Mouse (Mus musculus): ENCODE measurements around the gene Wdr11.

The Wdr11 gene

GRCm38 (mm10) chr7:129653791-129654271 lies 62.2 kb downstream of the Wdr11 start:
- peak; percentile 88 for DNase-seq

GRCm38 (mm10) chr7:129654923-129655322 lies 63.3 kb downstream of the Wdr11 start:
- no peak for DNase-seq

DNA sequence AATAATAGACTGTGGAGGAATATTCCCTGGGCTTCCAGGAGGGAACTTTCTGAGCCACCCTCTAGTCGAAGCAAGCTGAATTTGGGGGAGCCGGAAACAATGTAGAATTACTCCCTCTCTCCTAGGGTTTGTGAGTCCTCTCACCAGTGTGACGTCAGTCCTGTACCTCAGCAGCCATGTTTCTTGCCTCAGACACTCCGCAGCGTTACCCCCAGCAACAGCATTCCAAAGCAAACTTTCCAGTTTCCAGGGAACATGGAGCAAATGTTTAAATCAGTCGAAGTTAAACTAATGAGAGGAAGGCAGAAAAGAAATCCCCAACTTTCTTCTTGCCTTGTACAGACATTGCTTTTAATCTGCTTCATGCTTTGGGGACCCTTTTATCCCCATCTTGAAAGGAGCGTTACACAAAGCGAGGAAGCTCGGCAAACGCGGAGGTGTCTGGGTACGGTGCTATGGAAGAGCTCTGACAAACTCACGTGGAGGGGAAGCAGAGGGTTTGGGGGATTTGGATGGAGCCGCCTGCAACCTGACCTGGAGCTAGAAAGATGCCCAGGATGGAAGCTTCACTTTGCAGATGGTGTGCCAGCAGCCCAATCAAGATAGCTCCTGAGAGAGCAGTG lies 64.1 kb downstream of the Wdr11 start:
- DNase-seq = no peak

- DNase-seq = no peak
These were observed 66.2 kb downstream of the Wdr11 start for GRCm38 (mm10) chr7:129657867-129658266.

- no peak for DNase-seq
These were observed 68.1 kb downstream of the Wdr11 start for GRCm38 (mm10) chr7:129659755-129660154.

GRCm38 (mm10) chr7:129660546-129660945 lies 68.9 kb downstream of the Wdr11 start:
- DNase-seq = no peak

DNA sequence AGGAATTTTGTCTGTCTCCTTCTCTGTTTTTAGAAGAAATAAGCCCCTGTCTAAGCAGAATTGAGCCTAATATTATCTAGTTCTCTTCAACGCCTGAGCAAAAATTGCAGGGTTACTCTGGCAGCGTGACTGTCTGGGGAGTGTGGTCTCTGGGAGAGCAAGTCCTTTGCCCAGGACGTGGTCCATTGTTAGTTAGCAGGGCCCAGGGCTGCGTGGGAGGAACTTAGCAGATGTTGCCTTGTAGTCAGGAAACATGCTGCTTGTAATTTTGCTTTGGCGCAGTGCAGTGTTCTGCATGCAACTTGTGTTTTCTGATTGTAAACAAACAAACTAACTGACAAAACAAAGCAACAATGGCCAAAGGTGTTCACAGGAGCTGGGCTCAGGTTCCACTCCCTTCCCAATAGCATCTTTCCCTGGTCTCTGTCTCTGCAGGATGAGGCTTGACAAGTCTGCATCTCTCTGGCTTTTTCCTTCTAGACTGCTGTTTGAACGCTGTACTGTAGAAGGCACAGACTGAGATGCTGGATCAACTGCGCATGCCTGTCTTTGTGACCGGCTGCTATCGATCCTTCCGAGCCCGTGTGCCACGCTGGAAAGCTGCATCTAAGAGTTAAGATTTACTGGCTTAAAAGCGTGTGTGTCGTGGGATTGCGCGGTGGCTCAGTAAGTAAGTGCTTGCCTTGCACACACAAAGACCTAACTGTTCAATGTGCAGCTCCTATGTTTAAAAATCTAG lies 70.6 kb downstream of the Wdr11 start:
- no peak for DNase-seq

DNA sequence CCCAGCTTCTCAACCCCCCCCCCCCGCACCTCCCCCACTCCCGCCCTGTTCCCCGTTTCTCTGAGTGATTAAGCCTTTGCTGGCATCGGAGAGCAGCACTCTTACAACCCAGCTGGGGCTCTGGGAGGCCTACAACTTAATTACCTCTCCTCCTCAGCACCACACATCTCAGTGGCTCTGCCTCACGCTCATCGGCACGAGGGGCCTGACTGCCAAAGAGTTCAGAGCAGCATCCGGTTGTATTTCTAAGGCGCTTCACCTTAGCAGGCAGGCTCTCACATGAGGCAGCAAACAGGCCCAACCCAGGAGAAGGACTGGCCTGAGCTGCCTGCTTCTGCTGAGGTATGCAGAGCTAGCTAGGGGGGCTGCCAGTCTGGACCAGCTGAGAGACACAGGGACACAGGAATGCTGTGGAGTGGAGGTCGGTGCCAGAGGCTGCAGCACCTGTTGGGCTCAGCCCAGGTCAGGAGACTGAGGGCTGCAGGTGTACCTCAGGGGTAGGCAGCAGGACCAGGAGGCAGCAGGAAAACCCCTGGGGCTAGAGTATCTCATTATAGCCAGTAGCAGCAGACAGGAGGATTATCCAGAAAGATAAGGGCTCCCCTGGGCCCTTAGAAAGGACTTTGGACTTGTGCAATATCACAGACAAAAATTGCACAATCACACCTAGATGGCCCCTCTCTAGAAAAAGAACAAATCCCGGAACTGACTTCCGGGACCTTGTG lies 72.3 kb downstream of the Wdr11 start:
- peak; percentile 49 for DNase-seq

DNA sequence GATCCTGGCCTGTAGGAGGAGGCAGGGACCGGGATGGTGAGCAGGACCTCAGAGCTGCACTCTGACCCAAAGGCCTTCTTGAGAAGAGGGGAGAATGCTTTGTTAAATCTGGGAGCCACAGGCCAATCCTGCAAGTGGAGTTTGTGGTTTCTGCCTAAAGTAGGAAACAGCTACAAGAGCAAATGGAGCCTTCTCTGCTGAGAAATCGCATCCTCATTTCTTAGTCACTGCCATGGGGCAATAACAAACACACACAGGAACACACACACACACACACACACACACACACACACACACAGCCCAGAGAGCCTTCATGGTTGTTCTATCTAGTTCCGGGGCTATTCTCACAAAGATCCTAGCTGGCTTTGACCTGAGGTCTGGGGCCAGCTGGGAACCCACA lies 73.7 kb downstream of the Wdr11 start:
- DNase-seq = no peak

GRCm38 (mm10) chr7:129665921-129666320 lies 74.3 kb downstream of the Wdr11 start:
- DNase-seq = peak; percentile 56

DNA sequence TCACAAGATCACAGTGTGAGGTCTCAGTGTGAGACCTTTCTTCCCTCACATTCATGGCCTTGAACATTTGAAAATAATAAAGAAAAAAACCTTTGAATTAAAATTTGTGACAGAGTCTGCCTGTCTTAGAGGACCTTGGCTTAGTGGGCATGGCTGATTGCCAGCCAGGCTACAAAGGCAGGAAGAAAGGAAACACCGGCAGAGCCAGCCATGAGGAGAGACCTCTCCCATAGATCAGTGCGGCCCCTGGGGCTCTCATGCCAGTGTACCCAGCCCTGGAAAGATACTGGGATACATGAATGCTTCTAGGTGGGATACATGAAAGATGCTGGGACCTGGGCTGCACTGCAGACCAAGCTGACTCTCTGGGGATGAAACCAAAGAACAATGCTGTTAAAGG lies 74.9 kb downstream of the Wdr11 start:
- DNase-seq = no peak

DNA sequence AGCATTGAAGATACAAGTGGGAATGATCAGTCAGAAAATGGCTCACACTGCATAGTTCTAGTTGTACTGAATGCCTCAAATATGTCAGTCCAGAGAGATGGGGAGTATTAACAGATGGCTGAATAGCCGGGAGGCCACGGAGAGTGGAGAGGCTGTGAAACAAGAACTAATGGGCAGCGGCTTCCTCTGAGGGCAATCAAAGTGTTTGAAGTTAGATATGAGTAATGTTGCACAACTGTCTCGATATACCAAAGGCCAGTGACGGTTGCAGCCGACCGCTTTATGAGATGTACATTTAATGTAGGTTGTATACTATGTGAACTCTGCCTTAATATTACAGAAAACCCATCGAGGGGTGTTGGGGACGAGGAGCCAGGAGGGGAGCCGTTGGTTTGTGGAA lies 78.6 kb downstream of the Wdr11 start:
- DNase-seq = no peak

DNA sequence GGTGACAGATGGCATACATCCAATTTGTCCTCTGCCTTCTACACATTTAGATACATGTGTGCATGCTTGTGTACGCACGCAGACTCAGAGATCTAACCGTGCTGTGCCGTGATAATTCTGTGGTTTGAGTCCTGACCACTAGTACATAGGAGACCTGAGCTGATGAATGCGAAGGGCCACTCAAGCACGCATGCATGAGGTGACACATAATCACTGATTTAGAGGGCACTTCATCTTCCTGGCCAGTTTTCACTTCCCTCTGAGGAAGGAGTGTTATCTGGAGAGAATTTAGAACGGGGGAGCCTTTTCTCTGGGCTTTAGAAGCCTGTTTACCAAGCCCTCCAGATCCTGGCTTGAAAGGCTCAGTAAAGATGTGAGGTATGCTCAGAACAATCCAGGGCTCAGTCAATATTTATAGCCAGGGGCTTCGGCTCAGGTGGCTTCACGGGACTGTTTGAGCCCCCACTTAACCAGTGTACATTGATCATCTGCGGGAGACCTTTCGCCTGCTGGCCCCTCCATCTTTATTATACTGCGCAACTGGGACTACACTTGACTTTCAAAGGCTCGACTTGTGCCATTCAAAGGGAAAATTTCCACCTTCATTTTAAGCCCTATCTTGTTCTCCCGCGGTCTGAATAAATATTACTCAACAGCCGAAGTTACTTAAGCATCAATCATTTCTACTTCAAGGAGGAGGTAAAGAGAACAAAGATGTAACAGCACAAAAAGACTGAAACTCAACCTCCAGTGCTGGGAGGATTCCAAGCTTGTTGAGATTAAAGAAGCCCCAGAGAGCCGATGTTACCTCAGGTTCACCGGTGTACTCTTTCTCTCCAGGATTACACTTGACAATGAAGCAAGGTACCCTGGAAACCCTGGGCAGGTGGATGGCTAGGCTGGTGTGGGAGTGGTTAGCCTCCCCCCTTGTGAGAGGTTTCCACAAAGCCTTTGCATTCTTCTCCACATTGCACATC lies 80.3 kb downstream of the Wdr11 start:
- DNase-seq = peak; percentile 86

- no peak for DNase-seq
These were observed 82.1 kb downstream of the Wdr11 start for GRCm38 (mm10) chr7:129673776-129674175.

- DNase-seq = peak; percentile 50
These were observed 82.9 kb downstream of the Wdr11 start for GRCm38 (mm10) chr7:129674558-129674957.

- no peak for DNase-seq
These were observed 84.2 kb downstream of the Wdr11 start for GRCm38 (mm10) chr7:129675852-129676251.

GRCm38 (mm10) chr7:129677141-129677540 lies 85.5 kb downstream of the Wdr11 start:
- DNase-seq = no peak

GRCm38 (mm10) chr7:129678431-129678830 lies 86.8 kb downstream of the Wdr11 start:
- peak; percentile 61 for DNase-seq

DNA sequence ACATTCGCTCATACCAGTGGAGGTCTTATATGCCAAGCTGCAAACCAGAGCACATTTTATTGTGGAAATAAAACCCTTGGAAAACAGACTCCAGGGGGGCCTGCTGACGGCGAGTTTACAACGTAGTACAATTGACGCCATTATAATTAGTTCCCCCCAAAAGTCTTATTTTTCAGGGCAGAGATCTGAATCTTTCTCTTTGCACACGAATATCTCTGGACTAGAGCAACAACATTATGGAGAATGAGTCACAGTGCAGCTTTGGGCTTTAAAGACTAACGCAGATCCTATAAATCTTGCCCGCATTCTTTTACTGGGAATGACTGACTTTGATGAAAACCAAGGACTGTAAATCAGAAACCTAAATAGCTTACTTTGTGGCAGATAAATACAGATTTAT lies 87.3 kb downstream of the Wdr11 start:
- DNase-seq = no peak

- peak; percentile 82 for DNase-seq
These were observed 89.0 kb downstream of the Wdr11 start for GRCm38 (mm10) chr7:129680534-129681210.

DNA sequence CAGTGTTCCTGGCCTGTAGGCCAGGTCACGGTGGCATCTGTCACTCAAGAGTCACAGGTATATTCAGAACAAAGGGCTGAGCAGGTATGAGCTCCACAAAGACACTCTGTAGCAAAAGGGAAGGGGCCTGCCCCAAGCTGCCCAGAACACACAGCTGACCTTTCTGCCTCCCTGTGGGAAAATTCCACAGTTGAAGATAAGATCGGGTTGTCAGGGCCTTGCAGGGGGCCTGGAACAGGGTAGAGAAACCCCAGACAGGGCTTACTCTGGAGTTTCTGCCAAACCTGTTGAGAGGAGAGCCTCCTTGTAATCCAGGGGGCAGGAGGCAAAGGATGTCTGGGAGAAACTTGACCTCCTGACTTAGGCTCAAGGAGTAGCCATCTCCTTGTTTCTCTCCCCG lies 90.9 kb downstream of the Wdr11 start:
- DNase-seq = no peak

DNA sequence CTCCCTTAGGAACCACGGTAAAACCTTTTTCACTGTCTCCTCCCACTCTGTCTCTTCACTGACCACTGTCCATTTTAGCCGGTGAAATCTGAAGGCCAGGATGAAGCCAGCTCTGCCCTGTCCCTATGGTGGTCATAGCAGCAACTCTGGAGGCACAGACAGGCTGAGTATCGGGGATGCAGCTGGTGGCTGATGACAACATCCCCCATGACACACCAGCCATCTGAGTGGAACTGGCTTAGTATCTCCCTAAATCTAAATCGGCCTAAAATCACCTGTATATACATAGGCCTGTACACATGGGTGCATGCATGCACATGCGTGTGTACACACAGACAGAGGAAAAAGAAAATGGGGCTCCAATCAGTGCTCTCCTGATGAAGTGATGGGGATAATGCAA lies 93.7 kb downstream of the Wdr11 start:
- no peak for DNase-seq
